Mouse (Mus musculus): ENCODE data around the gene Adgrv1.

DNA sequence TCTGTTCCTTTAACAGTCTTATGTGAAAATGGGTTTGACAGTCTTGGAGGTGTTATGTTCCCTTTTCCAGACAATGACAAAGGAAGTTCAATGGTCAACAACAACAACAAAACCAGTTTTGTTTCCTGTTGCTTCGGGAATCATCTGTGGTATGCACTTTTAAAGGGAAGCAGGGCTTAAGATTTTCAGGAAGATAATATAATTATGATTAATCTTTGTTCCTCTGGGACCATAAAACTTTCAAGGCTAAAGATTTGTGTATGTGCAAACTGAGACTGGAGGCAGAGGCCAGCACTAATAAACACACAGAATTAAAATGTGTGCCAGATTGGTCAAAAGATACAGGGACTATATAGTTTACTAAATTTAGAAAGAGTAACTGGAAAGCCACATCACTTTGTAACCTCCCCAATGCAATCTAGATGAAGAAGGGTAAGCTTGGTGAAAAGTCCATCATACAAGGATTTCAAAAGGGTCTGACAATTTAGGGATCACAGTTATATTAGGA lies 424.8 kb downstream of the Adgrv1 start:
- no peak for TF ChIP-seq EP300 (IDR thresholded peaks at IDR 0.05; ENCODE audit: low read depth)
- no peak for TF ChIP-seq CTCF (IDR thresholded peaks at IDR 0.05; ENCODE audit: low read depth)
